Mouse (Mus musculus) lung, postnatal 0 days (tissue): ENCODE data around the gene Basp1. TPM values are rescaled to one million over a fixed set of nuclear protein-coding genes. Genes with fewer than 3 reads are reported as not detected.

ENCODE experiments used
- ATAC-seq: fragments of 200-750 bp; cut with Nextera tagmentation; 2 replicates; pipeline ENCODE4 v1.8.0; 2017; ENCODE audit warnings: moderate library complexity
- DNase-seq: peaks from one replicate; pipeline ENCODE4 v3.0.0-alpha.2; 2016; ENCODE audit warnings: low spot score
- H3K27ac ChIP-seq: fragments of 300-500 bp; sonication (generic); 2 replicates; pipeline ENCODE4 v1.5.1; 2014; ENCODE audit warnings: antibody characterized with exemption, mild to moderate bottlenecking, low read length, mixed read lengths
- H3K27me3 ChIP-seq: fragments of 300-500 bp; sonication (generic); replicated peaks from 2 replicates; pipeline ENCODE4 v1.6.1; 2014; ENCODE audit warnings: low read length, mixed read lengths; ENCODE audit not compliant: insufficient read depth
- H3K36me3 ChIP-seq: fragments of 300-500 bp; sonication (generic); 2 replicates; pipeline ENCODE4 v1.6.1; 2014; ENCODE audit warnings: low read length, mixed read lengths; ENCODE audit not compliant: insufficient read depth
- H3K4me1 ChIP-seq: fragments of 300-500 bp; sonication (generic); 2 replicates; pipeline ENCODE4 v1.6.1; 2014; ENCODE audit warnings: antibody characterized with exemption, low read depth, low read length, mixed read lengths; ENCODE audit not compliant: insufficient read depth
- H3K4me2 ChIP-seq: fragments of 300-500 bp; sonication (generic); replicated peaks from 2 replicates; pipeline ENCODE4 v1.6.1; 2014; ENCODE audit warnings: low read depth, mild to moderate bottlenecking, low read length, moderate library complexity, mixed read lengths
- H3K4me3 ChIP-seq: fragments of 300-500 bp; sonication (generic); 2 replicates; pipeline ENCODE4 v1.5.1; 2014; ENCODE audit warnings: low read depth, low read length
- H3K9ac ChIP-seq: fragments of 300-500 bp; sonication (generic); replicated peaks from 2 replicates; pipeline ENCODE4 v1.6.1; 2014; ENCODE audit warnings: low read depth, mild to moderate bottlenecking
- H3K9me3 ChIP-seq: fragments of 300-500 bp; sonication (generic); 2 replicates; pipeline ENCODE4 v1.6.1; 2016; ENCODE audit warnings: low read length, mixed read lengths
- CTCF ChIP-seq: IDR thresholded peaks from 2 replicates; pipeline ENCODE4 v1.5.1; 2016; ENCODE audit warnings: antibody characterized with exemption, mild to moderate bottlenecking
- EP300 ChIP-seq: IDR thresholded peaks from 2 replicates; pipeline ENCODE4 v1.6.1; 2016; ENCODE audit warnings: antibody characterized with exemption, mild to moderate bottlenecking, control low read depth
- WGBS: fragments of 180-500 bp; shearing (Covaris S2); extraction: QIAGEN DNeasy Blood & Tissue Kit; methylation state at CpG from one replicate; pipeline ENCODE4 v1.1.7; 2014; 5-methylcytosine and 5-hydroxymethylcytosine counted together
- polyA plus RNA-seq: library from polyadenylated mRNA; unstranded; fragments of >200 nt; fragmentation: Nextera tagmentation; extraction: Ambion mirVana; gene quantifications from 2 replicates; pipeline ENCODE4 v1.2.1, GENCODE M21; 2015

The Basp1 gene
- polyA plus RNA-seq, 1 experiment from 2014 or later, result 7.1 TPM

- Histone ChIP-seq H3K4me3 (no peak overlapping the region), H3K9ac (no peak overlapping the region), H3K9me3 (no peaks in the 10 kb centered on the region), H3K27ac (no peak overlapping the region), H3K4me1 (0 out of 2 replicates have a peak, but pooled peaks cover 3% of the 10 kb centered on the region), H3K4me2 (no peak overlapping the region), H3K36me3 (no peaks in the 10 kb centered on the region), H3K27me3 (no peaks in the 10 kb centered on the region)
- TF ChIP-seq EP300 (no peak), CTCF (no peak)
- ATAC-seq (no peak), DNase-seq (no peak)
- WGBS, result 41% methylated on average over 1 of the region's 1 CpGs
Observed at GRCm38 (mm10) chr15:25449348-25449747, 35.8 kb upstream of the Basp1 start.

GRCm38 (mm10) chr15:25448703-25449340, 35.3 kb upstream of the Basp1 start:
- H3K27ac ChIP-seq, result no peak overlapping the region
- no peaks in the 10 kb centered on the region for H3K36me3 ChIP-seq
- H3K4me2 ChIP-seq, result no peak overlapping the region
- 68% methylated on average over 4 of the region's 4 CpGs for WGBS
- H3K27me3 ChIP-seq, result no peaks in the 10 kb centered on the region
- TF ChIP-seq EP300 (no peak), CTCF (no peak)
- DNase-seq, result no peak
- H3K9ac ChIP-seq, result no peak overlapping the region
- no peaks in the 10 kb centered on the region for H3K9me3 ChIP-seq
- H3K4me1 ChIP-seq, result 0 out of 2 replicates have a peak, but pooled peaks cover 3% of the 10 kb centered on the region
- H3K4me3 ChIP-seq, result no peak overlapping the region
- ATAC-seq, result no peak

GRCm38 (mm10) chr15:25447136-25447535, 33.6 kb upstream of the Basp1 start:
- no peak for ATAC-seq
- H3K9me3 ChIP-seq, result no peaks in the 10 kb centered on the region
- 61% methylated on average over 6 of the region's 6 CpGs for whole genome bisulfite sequencing
- 0 out of 2 replicates have a peak, but pooled peaks cover 3% of the 10 kb centered on the region for H3K4me1 ChIP-seq
- H3K36me3 ChIP-seq, result no peaks in the 10 kb centered on the region
- no peak overlapping the region for H3K27ac ChIP-seq
- DNase-seq, result no peak
- H3K9ac ChIP-seq, result no peak overlapping the region
- no peaks in the 10 kb centered on the region for H3K27me3 ChIP-seq
- TF ChIP-seq CTCF (no peak), EP300 (no peak)
- H3K4me2 ChIP-seq, result no peak overlapping the region
- no peak overlapping the region for H3K4me3 ChIP-seq

GRCm38 (mm10) chr15:25446155-25446487, 32.6 kb upstream of the Basp1 start:
- peak overlapping the region; percentile 20 for H3K4me2 ChIP-seq
- H3K9ac ChIP-seq, result no peak overlapping the region
- TF ChIP-seq EP300 (no peak), CTCF (no peak)
- no peaks in the 10 kb centered on the region for H3K9me3 ChIP-seq
- ATAC-seq (no peak), DNase-seq (no peak)
- no peak overlapping the region for H3K27ac ChIP-seq
- H3K36me3 ChIP-seq, result no peaks in the 10 kb centered on the region
- H3K4me3 ChIP-seq, result no peak overlapping the region
- H3K27me3 ChIP-seq, result no peaks in the 10 kb centered on the region
- peaks cover 3% of the 10 kb centered on the region; the same call in 1 of the 2 replicates for H3K4me1 ChIP-seq
- WGBS, result 41% methylated on average over 8 of the region's 8 CpGs

- Histone ChIP-seq H3K27me3 (no peaks in the 10 kb centered on the region), H3K27ac (no peak overlapping the region), H3K4me3 (no peak overlapping the region), H3K36me3 (no peaks in the 10 kb centered on the region), H3K4me2 (peak overlapping the region; percentile 20), H3K4me1 (peaks cover 3% of the 10 kb centered on the region; the same call in 1 of the 2 replicates), H3K9me3 (no peaks in the 10 kb centered on the region), H3K9ac (no peak overlapping the region)
- no peak for TF ChIP-seq CTCF
- TF ChIP-seq EP300, result no peak
- WGBS, result 14% methylated on average over 17 of the region's 17 CpGs
- DNase-seq (peak; percentile 39), ATAC-seq (0 out of 2 replicates have a peak, but pooled peaks have one; percentile 35)
Observed at GRCm38 (mm10) chr15:25445361-25446154, 32.0 kb upstream of the Basp1 start.

- WGBS, result 71% methylated on average over 10 of the region's 10 CpGs
- Histone ChIP-seq H3K4me3 (no peak overlapping the region), H3K4me2 (no peak overlapping the region), H3K9ac (no peak overlapping the region), H3K27ac (no peak overlapping the region), H3K4me1 (peaks cover 3% of the 10 kb centered on the region; the same call in 1 of the 2 replicates), H3K36me3 (no peaks in the 10 kb centered on the region), H3K9me3 (no peaks in the 10 kb centered on the region), H3K27me3 (no peaks in the 10 kb centered on the region)
- ATAC-seq (no peak), DNase-seq (no peak)
- TF ChIP-seq EP300 (no peak), CTCF (no peak)
Observed at GRCm38 (mm10) chr15:25444208-25444607, 30.6 kb upstream of the Basp1 start.
